Mouse (Mus musculus): ENCODE data around the gene Rnase12. TPM values are rescaled to one million over a fixed set of nuclear protein-coding genes. Genes with fewer than 3 reads are reported as not detected.

The Rnase12 gene
- 4.3 and 5.3 TPM in 2 replicates for polyA plus RNA-seq (2015; fragmentation: Nextera tagmentation; extraction: Ambion mirVana)

GRCm38 (mm10) chr14:51057401-51057831 lies at the start of gene Rnase12:
Rnase12 (minus strand) TSS chr14:51057661.

GRCm38 (mm10) chr14:51090921-51091900 lies 33.8 kb upstream of the Rnase12 start, which contains the start of the genes Rnase4 and Ang:
Rnase4 (plus strand) TSS chr14:51091077.
Ang (plus strand) TSS chr14:51091150.

GRCm38 (mm10) chr14:51074335-51074734 lies 16.9 kb upstream of the Rnase12 start, which contains the start of gene Olfr750:
Olfr750 (minus strand) TSS chr14:51074435.

GRCm38 (mm10) chr14:51050063-51050462 lies 7.4 kb downstream of the Rnase12 start, which contains the start of gene Rnase11:
Rnase11 (minus strand) TSS chr14:51050163.

GRCm38 (mm10) chr14:51041769-51042168 lies 15.7 kb downstream of the Rnase12 start, which contains the start of gene Rnase9:
Rnase9 (minus strand) TSS chr14:51041869.

GRCm38 (mm10) chr14:51007152-51007801 lies 50.2 kb downstream of the Rnase12 start, which contains the start of gene Rnase10:
Rnase10 (plus strand) TSS chr14:51007751.

Other genes starting within 250 kb of the Rnase12 start
- gene Ccnb1ip1, start 249.9 kb downstream of the Rnase12 start, polyA plus RNA-seq (2015; fragmentation: Nextera tagmentation; extraction: Ambion mirVana) = not detected in 2 replicates
- gene Parp2, start 249.8 kb downstream of the Rnase12 start, polyA plus RNA-seq (2015; fragmentation: Nextera tagmentation; extraction: Ambion mirVana) = 44.8 and 46.3 TPM in 2 replicates
- gene Tep1, start 187.1 kb downstream of the Rnase12 start, polyA plus RNA-seq (2015; fragmentation: Nextera tagmentation; extraction: Ambion mirVana) = 9.8 and 14.8 TPM in 2 replicates
- gene Klhl33, start 160.2 kb downstream of the Rnase12 start, polyA plus RNA-seq (2015; fragmentation: Nextera tagmentation; extraction: Ambion mirVana) = 0.16 and 0.24 TPM in 2 replicates
- 73.5 and 76.4 TPM in 2 replicates for gene Osgep, start 132.8 kb downstream of the Rnase12 start, polyA plus RNA-seq (2015; fragmentation: Nextera tagmentation; extraction: Ambion mirVana)
- 94.3 and 96.1 TPM in 2 replicates for gene Apex1, start 132.7 kb downstream of the Rnase12 start, polyA plus RNA-seq (2015; fragmentation: Nextera tagmentation; extraction: Ambion mirVana)
- gene Pip4p1, start 126.8 kb downstream of the Rnase12 start, polyA plus RNA-seq (2015; fragmentation: Nextera tagmentation; extraction: Ambion mirVana) = 25.7 and 27.4 TPM in 2 replicates
- gene Pnp, start 126.6 kb downstream of the Rnase12 start, polyA plus RNA-seq (2015; fragmentation: Nextera tagmentation; extraction: Ambion mirVana) = 129 and 140 TPM in 2 replicates
- gene Gm49342, start 113.1 kb downstream of the Rnase12 start, polyA plus RNA-seq (2015; fragmentation: Nextera tagmentation; extraction: Ambion mirVana) = not detected in 2 replicates
- gene Pnp2, start 101.7 kb downstream of the Rnase12 start, polyA plus RNA-seq (2015; fragmentation: Nextera tagmentation; extraction: Ambion mirVana) = 21.4 and 25.9 TPM in 2 replicates
- gene Rnase10, start 49.9 kb downstream of the Rnase12 start, polyA plus RNA-seq (2015; fragmentation: Nextera tagmentation; extraction: Ambion mirVana) = 0.07 and 0.11 TPM in 2 replicates
- not detected in 2 replicates for gene Rnase9, start 15.8 kb downstream of the Rnase12 start, polyA plus RNA-seq (2015; fragmentation: Nextera tagmentation; extraction: Ambion mirVana)
- not detected in 2 replicates for gene Rnase11, start 7.5 kb downstream of the Rnase12 start, polyA plus RNA-seq (2015; fragmentation: Nextera tagmentation; extraction: Ambion mirVana)
- gene Olfr750, start 16.8 kb upstream of the Rnase12 start, polyA plus RNA-seq (2015; fragmentation: Nextera tagmentation; extraction: Ambion mirVana) = not detected in 2 replicates
- 24.0 and 29.5 TPM in 2 replicates for gene Rnase4, start 33.4 kb upstream of the Rnase12 start, polyA plus RNA-seq (2015; fragmentation: Nextera tagmentation; extraction: Ambion mirVana)
- 3.8 and 4.9 TPM in 2 replicates for gene Ang, start 33.5 kb upstream of the Rnase12 start, polyA plus RNA-seq (2015; fragmentation: Nextera tagmentation; extraction: Ambion mirVana)
- gene Eddm3b, start 56.8 kb upstream of the Rnase12 start, polyA plus RNA-seq (2015; fragmentation: Nextera tagmentation; extraction: Ambion mirVana) = not detected in 2 replicates
- gene Rnase6, start 66.2 kb upstream of the Rnase12 start, polyA plus RNA-seq (2015; fragmentation: Nextera tagmentation; extraction: Ambion mirVana) = 17.2 and 18.7 TPM in 2 replicates
- gene Rnase1, start 89.1 kb upstream of the Rnase12 start, polyA plus RNA-seq (2015; fragmentation: Nextera tagmentation; extraction: Ambion mirVana) = 9.1 and 26.1 TPM in 2 replicates
- gene Rnase2b, start 104.6 kb upstream of the Rnase12 start, polyA plus RNA-seq (2015; fragmentation: Nextera tagmentation; extraction: Ambion mirVana) = not detected in 2 replicates
- not detected in 2 replicates for gene Ang2, start 141.5 kb upstream of the Rnase12 start, polyA plus RNA-seq (2015; fragmentation: Nextera tagmentation; extraction: Ambion mirVana)
- not detected in 2 replicates for gene Ear14, start 145.7 kb upstream of the Rnase12 start, polyA plus RNA-seq (2015; fragmentation: Nextera tagmentation; extraction: Ambion mirVana)
- gene Rnase2a, start 198.5 kb upstream of the Rnase12 start, polyA plus RNA-seq (2015; fragmentation: Nextera tagmentation; extraction: Ambion mirVana) = not detected in 2 replicates

Data from spleen, postnatal 0 days (tissue).